Mouse (Mus musculus): ENCODE measurements around the gene Kcnj10.

Kcnj10 gene

DNA sequence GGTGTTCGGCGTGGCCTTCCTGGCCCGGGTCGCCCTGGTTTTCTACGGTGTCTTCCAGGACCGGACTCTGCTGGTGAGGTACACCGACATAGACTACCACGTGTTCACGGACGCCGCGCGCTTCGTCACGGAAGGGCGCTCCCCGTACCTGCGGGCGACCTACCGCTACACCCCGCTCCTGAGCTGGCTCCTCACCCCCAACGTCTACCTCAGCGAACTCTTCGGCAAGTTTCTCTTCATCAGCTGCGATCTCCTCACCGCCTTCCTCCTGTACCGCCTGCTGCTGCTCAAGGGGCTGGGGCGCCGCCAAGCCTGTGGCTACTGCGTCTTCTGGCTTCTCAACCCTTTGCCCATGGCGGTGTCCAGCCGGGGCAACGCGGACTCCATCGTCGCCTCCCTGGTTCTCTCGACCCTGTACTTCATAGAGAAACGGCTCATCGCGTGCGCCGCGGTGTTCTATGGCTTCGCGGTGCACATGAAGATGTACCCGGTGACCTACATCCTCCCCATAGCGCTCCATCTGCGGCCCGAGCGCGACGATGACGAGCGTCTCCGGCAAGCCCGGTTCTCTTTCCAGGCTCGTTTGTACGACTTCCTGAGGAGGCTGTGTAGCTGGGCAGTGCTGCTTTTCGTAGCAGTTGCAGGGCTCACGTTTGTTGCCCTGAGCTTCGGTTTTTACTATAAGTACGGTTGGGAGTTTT is 35.9 kb downstream of the Kcnj10 start:
- no peak for DNase-seq (ENCODE audit: low read depth, low spot score)

DNA sequence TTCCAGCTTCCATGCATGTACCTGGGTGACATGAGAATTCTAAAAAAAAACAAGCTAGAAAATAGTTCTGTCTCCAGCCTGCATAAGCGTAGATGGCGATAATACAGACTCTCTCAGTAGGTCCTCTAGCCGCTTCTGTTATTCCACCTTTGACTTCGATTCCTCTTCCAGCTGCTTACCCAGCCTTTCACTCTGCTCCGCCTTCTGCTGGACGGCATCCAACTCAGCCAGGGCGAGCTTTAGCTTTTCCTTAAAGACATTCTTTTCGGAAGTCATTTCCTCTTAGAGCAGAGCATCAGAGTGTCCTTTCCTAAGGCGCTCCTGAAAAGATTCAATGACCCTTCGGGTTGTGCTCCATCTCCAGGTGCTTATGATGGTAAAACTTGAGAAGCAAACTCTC is 39.1 kb downstream of the Kcnj10 start:
- no peak for DNase-seq (ENCODE audit: low read depth, low spot score)

DNA sequence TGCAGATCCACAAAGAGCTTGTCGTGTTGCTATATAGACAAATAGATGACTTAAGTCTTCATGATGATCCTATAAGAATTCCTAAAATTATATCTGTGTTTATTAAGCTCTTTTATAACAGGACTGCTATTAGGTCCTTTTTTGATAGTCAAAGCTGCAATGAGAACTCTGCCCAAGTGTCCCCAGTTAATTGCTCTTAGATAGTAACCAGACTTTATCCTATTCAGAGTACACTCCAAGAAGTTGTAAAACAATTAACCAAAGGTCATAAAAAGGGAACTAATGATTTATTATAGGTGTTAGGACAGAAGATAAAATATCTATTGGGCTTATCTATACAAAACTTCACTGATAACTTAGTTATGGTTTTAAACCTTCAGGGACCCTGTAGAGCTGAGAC is 41.1 kb downstream of the Kcnj10 start:
- DNase-seq (ENCODE audit: low read depth, low spot score), result no peak

- DNase-seq (ENCODE audit: low read depth, low spot score), result no peak
Observed at GRCm38 (mm10) chr1:172387246-172387645, 46.2 kb downstream of the Kcnj10 start.

DNA sequence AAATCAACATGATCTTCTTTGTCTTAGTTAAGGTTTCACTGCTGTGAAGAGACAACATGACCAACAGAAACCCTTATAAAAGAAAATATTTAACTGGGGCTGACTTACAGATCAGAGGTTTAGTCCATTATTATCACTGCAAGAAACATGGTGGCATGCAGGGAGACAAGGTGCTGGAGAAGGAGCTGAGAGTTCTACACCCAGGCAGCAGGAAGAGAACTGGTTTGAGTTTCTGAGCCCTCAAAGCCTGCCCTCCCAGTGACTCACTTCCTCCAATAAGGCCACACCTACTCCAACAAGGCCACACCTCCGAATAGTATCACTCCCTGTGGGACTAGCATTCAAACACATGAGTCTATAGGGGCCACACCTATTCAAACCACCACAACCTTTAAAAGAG is 49.8 kb downstream of the Kcnj10 start:
- DNase-seq (ENCODE audit: low read depth, low spot score), result no peak

DNA sequence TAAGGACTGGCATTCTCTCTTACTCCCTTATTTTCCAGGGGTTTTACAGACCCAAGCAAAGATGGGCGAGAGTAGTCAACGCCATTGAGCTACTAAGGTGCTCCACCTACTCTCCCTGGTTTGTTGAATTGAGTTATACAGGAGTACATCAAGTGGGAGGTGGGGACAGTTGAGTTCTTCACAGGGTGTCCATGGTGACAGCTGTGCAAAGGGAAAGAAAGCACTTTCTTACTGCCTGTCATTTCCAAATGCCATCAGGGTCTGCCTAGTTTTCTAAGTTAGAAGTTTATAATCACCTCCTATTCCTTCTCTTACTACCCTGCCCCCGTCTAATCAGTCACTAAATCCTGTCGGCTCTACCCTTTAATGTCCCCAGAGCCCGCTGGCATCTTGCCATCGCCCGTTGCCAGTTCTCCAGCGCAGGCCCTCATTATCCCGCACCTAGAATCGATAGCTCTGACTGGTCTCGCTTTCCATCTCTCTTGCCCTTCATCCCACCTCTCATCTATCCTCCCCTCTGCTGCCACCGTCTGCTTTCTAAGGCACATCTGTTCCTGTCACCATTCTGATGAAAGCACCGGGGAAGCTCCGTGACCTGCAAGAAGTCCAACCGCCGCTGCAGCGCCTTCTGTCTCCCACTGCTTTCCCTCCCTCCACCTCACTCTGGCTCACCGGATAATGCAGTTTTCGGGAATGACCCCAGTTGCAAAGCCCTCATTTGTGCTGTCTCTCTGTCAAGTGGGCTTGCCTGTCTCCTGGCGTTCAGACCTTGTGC is 51.0 kb downstream of the Kcnj10 start:
- no peak for DNase-seq (ENCODE audit: low read depth, low spot score)

DNA sequence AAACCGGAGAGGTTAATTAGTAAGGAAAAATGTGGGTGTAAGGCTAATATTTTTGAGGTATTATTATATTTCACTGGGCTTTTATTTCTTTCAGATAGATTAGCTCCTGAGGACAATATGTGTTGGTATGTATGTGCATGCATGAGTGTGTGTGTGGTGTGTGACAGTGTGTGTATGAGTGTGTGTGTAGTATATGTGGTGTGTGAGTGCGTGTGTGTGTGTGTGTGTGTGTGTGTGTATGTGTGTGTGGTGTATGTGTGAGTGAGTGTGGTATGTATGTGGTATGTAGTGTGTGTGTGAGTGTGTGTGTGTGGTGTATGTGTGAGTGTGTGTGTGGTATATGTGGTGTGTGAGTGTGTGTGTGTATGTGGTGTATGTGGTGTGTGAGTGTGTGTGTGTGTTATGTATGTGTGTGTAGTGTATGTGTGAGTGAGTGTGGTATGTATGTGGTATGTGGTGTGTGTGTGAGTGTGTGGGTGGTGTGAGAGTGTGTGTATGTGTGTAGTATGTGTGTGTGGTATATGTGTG is 51.7 kb downstream of the Kcnj10 start:
- no peak for DNase-seq (ENCODE audit: low read depth, low spot score)

DNA sequence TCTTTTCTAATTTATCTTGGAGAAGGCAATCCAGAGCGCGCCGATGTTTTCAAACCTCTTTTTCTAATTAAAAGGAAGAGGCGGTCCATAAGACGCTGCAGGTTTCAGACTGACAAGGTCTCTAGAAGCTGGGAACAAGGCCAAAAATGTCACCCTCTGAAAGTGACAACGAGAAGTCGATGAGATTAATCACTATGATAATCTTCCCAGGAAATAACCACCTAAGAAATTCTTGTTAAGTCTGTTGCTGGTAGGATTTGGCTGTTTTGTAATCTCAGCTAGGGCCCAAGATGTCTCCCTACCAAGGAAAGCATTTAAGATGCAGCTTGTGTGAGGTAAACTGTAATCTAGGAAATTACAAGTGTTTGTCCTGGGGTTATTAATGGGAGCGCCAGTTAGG is 52.7 kb downstream of the Kcnj10 start:
- no peak for DNase-seq (ENCODE audit: low read depth, low spot score)

- no peak for DNase-seq (ENCODE audit: low read depth, low spot score)
Observed at GRCm38 (mm10) chr1:172396996-172397752, 56.2 kb downstream of the Kcnj10 start.

- DNase-seq (ENCODE audit: low read depth, low spot score), result no peak
Observed at GRCm38 (mm10) chr1:172406077-172406706, 65.2 kb downstream of the Kcnj10 start.

DNA sequence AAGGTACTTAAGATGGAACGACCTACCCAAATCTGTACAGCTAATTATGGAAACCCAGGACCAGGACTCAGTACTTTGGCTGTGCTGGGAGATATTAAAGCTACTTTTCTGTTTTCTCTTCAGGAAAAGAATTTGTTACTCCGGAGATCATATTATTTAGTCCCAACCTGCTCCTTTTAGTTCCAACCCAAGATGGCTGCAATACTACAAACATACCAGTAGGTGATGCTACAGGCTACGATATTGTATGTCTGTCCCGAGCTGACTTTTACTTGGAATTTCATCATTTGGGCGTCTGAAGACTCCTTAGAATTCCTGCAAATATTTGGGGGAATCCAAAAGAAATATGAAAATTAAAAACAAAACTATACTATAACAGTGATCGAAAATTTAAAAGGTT is 68.0 kb downstream of the Kcnj10 start:
- DNase-seq (ENCODE audit: low read depth, low spot score), result peak; percentile 16

DNA sequence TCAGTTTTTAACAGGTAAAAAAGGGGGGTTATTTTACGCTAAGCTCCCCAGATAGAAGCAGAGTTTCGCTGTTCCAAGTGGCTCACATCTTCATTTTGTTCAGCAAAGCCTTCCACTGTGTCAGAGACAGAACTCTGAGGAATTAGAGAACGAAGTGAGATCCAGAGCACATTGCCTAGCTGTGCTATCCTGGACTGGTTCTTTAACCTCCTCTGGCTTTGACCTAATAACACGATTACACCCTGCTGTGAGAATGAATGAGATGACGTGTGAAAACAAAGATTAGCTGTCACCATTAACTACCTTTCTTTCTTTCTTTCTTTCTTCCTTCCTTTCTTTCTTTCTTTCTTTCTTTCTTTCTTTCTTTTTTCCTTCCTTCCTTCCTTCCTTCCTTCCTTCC is 68.4 kb downstream of the Kcnj10 start:
- DNase-seq (ENCODE audit: low read depth, low spot score), result no peak

GRCm38 (mm10) chr1:172410806-172411205 is 69.8 kb downstream of the Kcnj10 start:
- DNase-seq (ENCODE audit: low read depth, low spot score), result no peak

- no peak for DNase-seq (ENCODE audit: low read depth, low spot score)
Observed at GRCm38 (mm10) chr1:172412204-172412603, 71.2 kb downstream of the Kcnj10 start.

GRCm38 (mm10) chr1:172413491-172414230 is 72.7 kb downstream of the Kcnj10 start:
- no peak for DNase-seq (ENCODE audit: low read depth, low spot score)

- no peak for DNase-seq (ENCODE audit: low read depth, low spot score)
Observed at GRCm38 (mm10) chr1:172414231-172414585, 73.2 kb downstream of the Kcnj10 start.

DNA sequence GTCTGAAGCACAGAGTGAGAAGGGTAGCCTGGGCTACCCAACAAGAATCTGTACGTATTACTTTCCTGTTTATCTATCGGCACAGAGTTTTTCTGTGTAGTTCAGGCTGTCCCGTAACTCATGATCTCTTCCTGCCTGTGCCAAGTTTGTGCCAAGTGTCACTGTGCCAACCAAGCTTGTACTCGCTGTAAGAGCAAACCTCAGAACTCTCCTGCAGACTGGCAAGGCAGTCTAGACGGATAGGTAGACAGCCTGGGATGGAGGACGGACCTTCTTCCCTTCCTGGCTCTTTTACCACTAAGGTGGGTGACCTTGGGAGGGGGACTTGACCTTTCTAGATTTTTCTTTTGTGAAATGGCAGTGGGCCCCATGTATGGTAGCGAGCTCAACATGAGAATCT is 74.1 kb downstream of the Kcnj10 start:
- DNase-seq (ENCODE audit: low read depth, low spot score), result no peak

GRCm38 (mm10) chr1:172418173-172418572 is 77.2 kb downstream of the Kcnj10 start:
- no peak for DNase-seq (ENCODE audit: low read depth, low spot score)

- no peak for DNase-seq (ENCODE audit: low read depth, low spot score)
Observed at GRCm38 (mm10) chr1:172418642-172419041, 77.6 kb downstream of the Kcnj10 start.

- no peak for DNase-seq (ENCODE audit: low read depth, low spot score)
Observed at GRCm38 (mm10) chr1:172420181-172420580, 79.2 kb downstream of the Kcnj10 start.

GRCm38 (mm10) chr1:172423393-172423792 is 82.4 kb downstream of the Kcnj10 start:
- DNase-seq (ENCODE audit: low read depth, low spot score), result no peak
